Mouse (Mus musculus): ENCODE data around the gene Tas2r117. TPM values are rescaled to one million over a fixed set of nuclear protein-coding genes. Genes with fewer than 3 reads are reported as not detected.

Gene Tas2r117
- polyA plus RNA-seq (2012; rRNA removed) (not detected in 2 replicates), polyA plus RNA-seq (2014; fragmentation: Nextera tagmentation; extraction: Ambion mirVana) (not detected in 2 replicates)

- no peak for ATAC-seq (ENCODE audit: insufficient read depth)
- TF ChIP-seq EP300 (IDR thresholded peaks at IDR 0.05; ENCODE audit: low read depth) (no peak), CTCF (IDR thresholded peaks at IDR 0.05; ENCODE audit: low read depth) (no peak)
- no peak for DNase-seq (ENCODE audit: low read depth in 3 of 3, low spot score in 3 of 3)
- Histone ChIP-seq H3K36me3 (replicated peaks; ENCODE audit: control insufficient read depth, insufficient read depth, low read depth) (no peaks in the 10 kb centered on the region), H3K27ac (no peak within 1 kb of the TSS), H3K27me3 (ENCODE audit: control insufficient read depth, insufficient read depth, low read length) (no peaks in the 10 kb centered on the region), H3K9ac (replicated peaks) (no peak within 1 kb of the TSS), H3K4me2 (ENCODE audit: low read depth) (no peak within 1 kb of the TSS), H3K4me3 (ENCODE audit: insufficient read depth in 1 of 2, low read depth in 2 of 2, low read length in 2 of 2) (no peak within 1 kb of the TSS), H3K9me3 (ENCODE audit: control insufficient read depth, low read length) (no peaks in the 10 kb centered on the region), H3K4me1 (replicated peaks; ENCODE audit: control insufficient read depth in 2 of 2, insufficient read depth in 2 of 2, low read length in 1 of 2) (no peaks in the 10 kb centered on the region)
- 50% methylated on average over 1 of the region's 1 CpGs for WGBS (ENCODE audit: insufficient replicate concordance)
Measured at GRCm38 (mm10) chr6:132802518-132802917, at the start of gene Tas2r117. TSS of gene Tas2r117 (plus strand) at chr6:132802818.

- no peaks in the 10 kb centered on the region for H3K36me3 ChIP-seq (replicated peaks; ENCODE audit: control insufficient read depth, insufficient read depth, low read depth)
- no peaks in the 10 kb centered on the region for H3K4me1 ChIP-seq (replicated peaks; ENCODE audit: control insufficient read depth in 2 of 2, insufficient read depth in 2 of 2, low read length in 1 of 2)
- ATAC-seq (ENCODE audit: insufficient read depth) (no peak), DNase-seq (ENCODE audit: low read depth in 3 of 3, low spot score in 3 of 3) (no peak)
- no peak within 1 kb of the TSS for H3K9ac ChIP-seq (replicated peaks)
- TF ChIP-seq EP300 (IDR thresholded peaks at IDR 0.05; ENCODE audit: low read depth), result no peak
- no peak for TF ChIP-seq CTCF (IDR thresholded peaks at IDR 0.05; ENCODE audit: low read depth)
- H3K4me2 ChIP-seq (ENCODE audit: low read depth), result no peak within 1 kb of the TSS
- H3K27ac ChIP-seq, result no peak within 1 kb of the TSS
- WGBS (ENCODE audit: insufficient replicate concordance), result 55% methylated on average over 1 of the region's 1 CpGs
- no peak within 1 kb of the TSS for H3K4me3 ChIP-seq (ENCODE audit: insufficient read depth in 1 of 2, low read depth in 2 of 2, low read length in 2 of 2)
- no peaks in the 10 kb centered on the region for H3K9me3 ChIP-seq (ENCODE audit: control insufficient read depth, low read length)
- H3K27me3 ChIP-seq (ENCODE audit: control insufficient read depth, insufficient read depth, low read length), result no peaks in the 10 kb centered on the region
Measured at GRCm38 (mm10) chr6:132754430-132754829, 48.2 kb upstream of the Tas2r117 start, which contains the start of gene Tas2r124. TSS of gene Tas2r124 (plus strand) at chr6:132754730.

GRCm38 (mm10) chr6:132761831-132762230, 40.8 kb upstream of the Tas2r117 start, which contains the start of gene Tas2r102:
TSS of gene Tas2r102 (plus strand) at chr6:132762131.
- no peak within 1 kb of the TSS for H3K27ac ChIP-seq
- H3K9ac ChIP-seq (replicated peaks), result no peak within 1 kb of the TSS
- TF ChIP-seq CTCF (IDR thresholded peaks at IDR 0.05; ENCODE audit: low read depth) (no peak), EP300 (IDR thresholded peaks at IDR 0.05; ENCODE audit: low read depth) (no peak)
- WGBS (ENCODE audit: insufficient replicate concordance), result 80% methylated on average over 2 of the region's 2 CpGs
- no peak within 1 kb of the TSS for H3K4me2 ChIP-seq (ENCODE audit: low read depth)
- H3K4me1 ChIP-seq (replicated peaks; ENCODE audit: control insufficient read depth in 2 of 2, insufficient read depth in 2 of 2, low read length in 1 of 2), result no peaks in the 10 kb centered on the region
- H3K36me3 ChIP-seq (replicated peaks; ENCODE audit: control insufficient read depth, insufficient read depth, low read depth), result no peaks in the 10 kb centered on the region
- no peaks in the 10 kb centered on the region for H3K9me3 ChIP-seq (ENCODE audit: control insufficient read depth, low read length)
- DNase-seq (ENCODE audit: low read depth in 3 of 3, low spot score in 3 of 3) (no peak), ATAC-seq (ENCODE audit: insufficient read depth) (no peak)
- no peaks in the 10 kb centered on the region for H3K27me3 ChIP-seq (ENCODE audit: control insufficient read depth, insufficient read depth, low read length)
- no peak within 1 kb of the TSS for H3K4me3 ChIP-seq (ENCODE audit: insufficient read depth in 1 of 2, low read depth in 2 of 2, low read length in 2 of 2)

- no peak within 1 kb of the TSS for H3K4me3 ChIP-seq (ENCODE audit: insufficient read depth in 1 of 2, low read depth in 2 of 2, low read length in 2 of 2)
- no peaks in the 10 kb centered on the region for H3K4me1 ChIP-seq (replicated peaks; ENCODE audit: control insufficient read depth in 2 of 2, insufficient read depth in 2 of 2, low read length in 1 of 2)
- no peaks in the 10 kb centered on the region for H3K27me3 ChIP-seq (ENCODE audit: control insufficient read depth, insufficient read depth, low read length)
- DNase-seq (ENCODE audit: low read depth in 3 of 3, low spot score in 3 of 3) (no peak), ATAC-seq (ENCODE audit: insufficient read depth) (no peak)
- no peak within 1 kb of the TSS for H3K9ac ChIP-seq (replicated peaks)
- H3K36me3 ChIP-seq (replicated peaks; ENCODE audit: control insufficient read depth, insufficient read depth, low read depth), result no peaks in the 10 kb centered on the region
- H3K9me3 ChIP-seq (ENCODE audit: control insufficient read depth, low read length), result no peaks in the 10 kb centered on the region
- no peak within 1 kb of the TSS for H3K4me2 ChIP-seq (ENCODE audit: low read depth)
- TF ChIP-seq CTCF (IDR thresholded peaks at IDR 0.05; ENCODE audit: low read depth) (no peak), EP300 (IDR thresholded peaks at IDR 0.05; ENCODE audit: low read depth) (no peak)
- H3K27ac ChIP-seq, result no peak within 1 kb of the TSS
Measured at GRCm38 (mm10) chr6:132778062-132778461, 24.6 kb upstream of the Tas2r117 start, which contains the start of gene Tas2r136. TSS of gene Tas2r136 (minus strand) at chr6:132778162.

- Histone ChIP-seq H3K9me3 (ENCODE audit: control insufficient read depth, low read length) (no peaks in the 10 kb centered on the region), H3K9ac (replicated peaks) (no peak overlapping the region), H3K36me3 (replicated peaks; ENCODE audit: control insufficient read depth, insufficient read depth, low read depth) (no peaks in the 10 kb centered on the region), H3K4me2 (ENCODE audit: low read depth) (no peak overlapping the region), H3K4me3 (ENCODE audit: insufficient read depth in 1 of 2, low read depth in 2 of 2, low read length in 2 of 2) (no peak overlapping the region), H3K27ac (no peak overlapping the region), H3K4me1 (replicated peaks; ENCODE audit: control insufficient read depth in 2 of 2, insufficient read depth in 2 of 2, low read length in 1 of 2) (no peaks in the 10 kb centered on the region), H3K27me3 (ENCODE audit: control insufficient read depth, insufficient read depth, low read length) (no peaks in the 10 kb centered on the region)
- DNase-seq (ENCODE audit: low read depth in 3 of 3, low spot score in 3 of 3) (no peak), ATAC-seq (ENCODE audit: insufficient read depth) (no peak)
- TF ChIP-seq EP300 (IDR thresholded peaks at IDR 0.05; ENCODE audit: low read depth) (no peak), CTCF (IDR thresholded peaks at IDR 0.05; ENCODE audit: low read depth) (no peak)
- WGBS (ENCODE audit: insufficient replicate concordance), result 30% methylated on average over 1 of the region's 1 CpGs
Measured at GRCm38 (mm10) chr6:132795393-132795792, 7.2 kb upstream of the Tas2r117 start.

All from liver, embryonic 14.5 days (tissue).